Mouse (Mus musculus) lung, embryonic 15.5 days (tissue): ENCODE data around the gene Armc2. TPM values are rescaled to one million over a fixed set of nuclear protein-coding genes. Genes with fewer than 3 reads are reported as not detected.

Experiments
- ATAC-seq: fragments of 200-750 bp; cut with Nextera tagmentation; 2 replicates; pipeline ENCODE4 v1.8.0; 2017; ENCODE audit warnings: moderate number of reproducible peaks, borderline replicate concordance; ENCODE audit not compliant: low FRiP score, low TSS enrichment; ENCODE audit errors: extremely low read depth
- H3K27ac ChIP-seq: fragments of 300-500 bp; sonication (generic); 2 replicates; pipeline ENCODE4 v1.5.1; 2015; ENCODE audit warnings: moderate library complexity, mild to moderate bottlenecking, inconsistent platforms
- H3K27me3 ChIP-seq: fragments of 300-500 bp; sonication (generic); 2 replicates; pipeline ENCODE4 v1.6.1; 2015; ENCODE audit warnings: inconsistent platforms
- H3K36me3 ChIP-seq: fragments of 300-500 bp; sonication (generic); 2 replicates; pipeline ENCODE4 v1.6.1; 2015; ENCODE audit warnings: inconsistent platforms
- H3K4me1 ChIP-seq: fragments of 300-500 bp; sonication (generic); 2 replicates; pipeline ENCODE4 v1.6.1; 2015; ENCODE audit warnings: inconsistent platforms
- H3K4me2 ChIP-seq: fragments of 300-500 bp; sonication (generic); 2 replicates; pipeline ENCODE4 v1.6.1; 2015; ENCODE audit warnings: inconsistent platforms, mild to moderate bottlenecking, moderate library complexity
- H3K4me3 ChIP-seq: fragments of 300-500 bp; sonication (generic); 2 replicates; pipeline ENCODE4 v1.5.1; 2015; ENCODE audit warnings: mild to moderate bottlenecking, inconsistent platforms
- H3K9ac ChIP-seq: fragments of 300-500 bp; sonication (generic); 2 replicates; pipeline ENCODE4 v1.6.1; 2015; ENCODE audit warnings: inconsistent platforms
- H3K9me3 ChIP-seq: fragments of 300-500 bp; sonication (generic); 2 replicates; pipeline ENCODE4 v1.6.1; 2016; ENCODE audit warnings: inconsistent platforms
- WGBS: fragments of 180-500 bp; shearing (Covaris S2); methylation state at CpG from one replicate; pipeline ENCODE4 v1.1.7; 2015; 5-methylcytosine and 5-hydroxymethylcytosine counted together
- polyA plus RNA-seq: library from polyadenylated mRNA; unstranded; fragments of >200 nt; fragmentation: Nextera tagmentation; extraction: Ambion mirVana; gene quantifications from 2 replicates; pipeline ENCODE4 v1.2.1, GENCODE M21; 2015

The Armc2 gene
- polyA plus RNA-seq, 1 experiment from 2014 or later = 1.8 TPM

DNA sequence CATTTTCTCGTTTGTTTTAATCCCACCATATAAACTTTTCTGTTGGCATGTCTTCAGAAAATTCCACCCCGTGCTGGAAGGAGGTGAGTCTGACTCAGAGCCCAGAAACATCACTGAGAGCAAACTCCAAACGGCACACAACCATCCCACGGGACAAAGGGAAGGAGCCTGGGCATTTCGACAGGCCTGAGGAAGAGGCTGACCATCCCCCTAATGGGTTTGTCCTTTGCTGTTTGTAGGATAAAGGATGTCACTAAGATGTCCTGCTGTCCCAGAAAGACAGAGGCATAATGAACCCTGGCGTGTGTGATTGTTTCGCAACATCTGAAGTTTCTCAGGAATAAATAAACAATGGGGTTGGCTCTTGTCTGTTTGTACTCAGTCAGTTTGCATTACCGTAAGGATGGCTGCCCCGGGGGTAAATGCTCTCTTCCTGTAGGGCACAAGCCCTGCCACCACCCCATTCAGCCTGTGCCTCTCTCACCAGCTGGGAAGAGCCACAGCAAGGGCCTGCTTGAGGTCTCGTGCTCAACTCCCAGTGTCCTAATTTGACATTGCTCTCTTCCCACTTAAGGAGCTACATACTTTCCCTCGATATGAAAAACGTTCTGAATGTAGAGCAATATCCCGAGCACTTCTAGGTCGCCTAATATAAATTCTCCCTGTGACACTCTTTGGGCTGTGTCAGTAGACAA lies 26.7 kb downstream of the Armc2 start:
- Histone ChIP-seq H3K9me3 (no peaks in the 10 kb centered on the region), H3K27ac (peak overlapping the region; percentile 76), H3K36me3 (no peaks in the 10 kb centered on the region), H3K4me3 (no peak overlapping the region), H3K9ac (no peak overlapping the region), H3K4me2 (peak overlapping the region; percentile 6; the same call in 1 of the 2 replicates), H3K4me1 (peaks cover 32% of the 10 kb centered on the region), H3K27me3 (0 out of 2 replicates have a peak, but pooled peaks cover 7% of the 10 kb centered on the region)
- peak; percentile 65; the same call in 1 of the 2 replicates for ATAC-seq
- WGBS = 14% methylated on average over 14 of the region's 14 CpGs

DNA sequence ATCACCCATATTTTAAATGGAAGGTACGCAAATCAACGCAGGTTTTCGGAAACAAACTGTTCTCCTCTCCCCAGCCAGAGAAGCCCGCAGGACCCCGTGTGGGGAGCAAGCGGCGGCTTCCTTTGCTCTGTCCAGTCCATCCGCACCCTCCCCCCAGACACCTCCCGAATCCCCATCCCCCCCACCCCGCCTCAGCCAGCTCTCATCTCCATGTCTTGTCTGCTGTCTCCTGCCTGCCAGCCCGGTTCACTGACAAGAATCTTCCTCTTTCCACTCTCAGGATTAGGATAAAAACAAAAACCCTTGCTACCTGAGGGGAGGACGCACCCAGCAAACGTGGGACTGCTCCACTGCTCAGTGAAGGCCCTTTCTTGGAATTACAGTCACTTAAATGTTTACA lies 27.3 kb downstream of the Armc2 start:
- H3K4me3 ChIP-seq = no peak overlapping the region
- H3K4me2 ChIP-seq = peak overlapping the region; percentile 6; the same call in 1 of the 2 replicates
- H3K9me3 ChIP-seq = no peaks in the 10 kb centered on the region
- peak; percentile 13; the same call in 1 of the 2 replicates for ATAC-seq
- WGBS = 24% methylated on average over 13 of the region's 13 CpGs
- H3K4me1 ChIP-seq = peaks cover 32% of the 10 kb centered on the region
- no peak overlapping the region for H3K9ac ChIP-seq
- no peaks in the 10 kb centered on the region for H3K36me3 ChIP-seq
- H3K27me3 ChIP-seq = 0 out of 2 replicates have a peak, but pooled peaks cover 7% of the 10 kb centered on the region
- peak overlapping the region; percentile 76 for H3K27ac ChIP-seq

DNA sequence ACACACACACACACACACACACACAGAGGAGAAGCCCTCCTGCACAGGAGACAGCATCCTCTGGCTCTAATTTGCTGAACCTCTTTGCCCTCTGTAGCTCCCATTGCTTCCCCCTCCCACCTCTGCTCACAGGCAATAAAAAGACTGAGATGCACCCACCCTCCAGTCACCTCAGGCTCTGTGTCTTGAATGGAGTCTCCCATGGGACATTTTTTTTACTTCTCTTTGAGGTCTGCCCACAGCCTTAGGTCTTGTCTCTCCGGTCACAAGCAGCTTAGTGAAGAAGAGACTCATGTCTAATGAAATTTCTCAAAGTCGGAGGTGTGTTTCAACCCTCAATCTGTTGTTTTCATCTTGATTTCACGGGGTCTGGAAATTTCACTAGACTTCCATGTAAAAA lies 29.3 kb downstream of the Armc2 start:
- H3K4me3 ChIP-seq = no peak overlapping the region
- 92% methylated on average over 3 of the region's 3 CpGs for WGBS
- no peak for ATAC-seq

DNA sequence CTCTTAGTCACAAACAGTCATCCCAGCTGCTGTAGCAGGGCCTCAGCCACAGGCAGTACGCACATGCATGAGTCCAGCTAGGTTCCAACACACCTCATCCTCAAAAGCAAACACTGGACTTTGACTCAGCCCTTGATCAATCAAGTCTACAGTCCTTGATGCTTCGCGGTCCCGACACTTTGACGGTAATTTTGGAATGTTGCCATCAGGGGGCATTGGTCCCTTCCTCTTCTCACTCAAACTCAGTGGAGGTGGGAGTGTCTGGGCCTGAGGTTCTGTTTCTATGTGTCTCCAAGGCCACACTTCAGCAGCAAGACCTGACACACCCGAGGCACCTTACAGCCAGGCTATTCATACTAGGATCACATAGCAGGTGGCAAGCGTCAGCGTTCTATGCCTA lies 32.1 kb downstream of the Armc2 start:
- 0 out of 2 replicates have a peak, but pooled peaks cover 7% of the 10 kb centered on the region for H3K27me3 ChIP-seq
- no peaks in the 10 kb centered on the region for H3K9me3 ChIP-seq
- H3K27ac ChIP-seq = no peak overlapping the region
- ATAC-seq = no peak
- peaks cover 13% of the 10 kb centered on the region; the same call in 1 of the 2 replicates for H3K4me1 ChIP-seq
- no peak overlapping the region for H3K4me3 ChIP-seq
- H3K9ac ChIP-seq = no peak overlapping the region
- H3K4me2 ChIP-seq = no peak overlapping the region
- no peaks in the 10 kb centered on the region for H3K36me3 ChIP-seq
- WGBS = 66% methylated on average over 8 of the region's 8 CpGs

More for the DNA sequence above, 29.3 kb downstream of the Armc2 start:
- Histone ChIP-seq H3K27ac (no peak overlapping the region), H3K4me1 (peaks cover 29% of the 10 kb centered on the region), H3K9me3 (no peaks in the 10 kb centered on the region), H3K9ac (no peak overlapping the region), H3K36me3 (no peaks in the 10 kb centered on the region), H3K27me3 (0 out of 2 replicates have a peak, but pooled peaks cover 7% of the 10 kb centered on the region), H3K4me2 (no peak overlapping the region)

DNA sequence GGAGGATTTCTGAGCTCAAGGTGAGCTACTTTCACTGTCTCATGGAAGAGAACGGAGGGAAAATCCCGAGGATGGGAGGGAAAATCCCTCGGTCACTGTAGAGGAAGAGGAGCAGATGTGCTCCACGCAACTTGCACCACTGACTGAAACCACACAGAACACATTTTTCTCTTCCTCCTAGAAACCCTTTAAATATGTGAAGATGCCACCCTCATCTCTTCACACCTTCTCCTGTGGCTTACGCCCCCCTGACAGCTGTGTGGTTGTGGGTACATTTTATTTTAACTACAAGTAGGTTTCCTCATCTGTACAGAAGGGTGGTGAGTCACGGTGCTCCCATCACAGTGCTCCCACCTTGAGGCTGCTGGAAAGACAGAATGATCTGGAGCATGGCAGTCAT lies 34.0 kb downstream of the Armc2 start:
- peaks cover 9% of the 10 kb centered on the region; the same call in 1 of the 2 replicates for H3K4me1 ChIP-seq
- H3K36me3 ChIP-seq = no peaks in the 10 kb centered on the region
- H3K4me2 ChIP-seq = no peak overlapping the region
- no peak overlapping the region for H3K9ac ChIP-seq
- H3K4me3 ChIP-seq = no peak overlapping the region
- no peak overlapping the region for H3K27ac ChIP-seq
- no peaks in the 10 kb centered on the region for H3K9me3 ChIP-seq
- no peaks in the 10 kb centered on the region for H3K27me3 ChIP-seq
- WGBS = 75% methylated on average over 6 of the region's 6 CpGs
- no peak for ATAC-seq

DNA sequence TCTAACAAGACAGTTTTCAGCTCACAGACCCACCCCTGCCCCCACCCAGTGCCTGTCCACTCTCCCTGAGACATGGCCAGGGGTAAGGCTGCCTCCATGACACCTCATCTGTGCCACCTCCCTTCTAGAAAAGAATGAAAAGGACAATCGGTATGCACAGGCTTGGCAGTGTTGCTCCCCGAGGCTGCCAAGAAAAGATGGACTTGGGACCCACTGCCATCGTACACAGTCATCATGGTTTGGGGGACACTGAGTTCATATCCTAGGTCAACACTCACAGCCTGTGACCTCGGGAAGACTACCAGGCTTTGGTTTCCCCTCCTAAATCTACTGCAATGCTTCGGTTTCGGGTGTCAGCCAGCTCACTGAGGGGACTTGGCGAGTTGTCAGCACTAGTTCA lies 35.4 kb downstream of the Armc2 start:
- no peak for ATAC-seq
- 51% methylated on average over 7 of the region's 7 CpGs for WGBS
- Histone ChIP-seq H3K4me1 (peaks cover 6% of the 10 kb centered on the region; the same call in 1 of the 2 replicates), H3K27me3 (no peaks in the 10 kb centered on the region), H3K4me3 (no peak overlapping the region), H3K9ac (no peak overlapping the region), H3K27ac (no peak overlapping the region), H3K4me2 (no peak overlapping the region), H3K36me3 (no peaks in the 10 kb centered on the region), H3K9me3 (no peaks in the 10 kb centered on the region)

DNA sequence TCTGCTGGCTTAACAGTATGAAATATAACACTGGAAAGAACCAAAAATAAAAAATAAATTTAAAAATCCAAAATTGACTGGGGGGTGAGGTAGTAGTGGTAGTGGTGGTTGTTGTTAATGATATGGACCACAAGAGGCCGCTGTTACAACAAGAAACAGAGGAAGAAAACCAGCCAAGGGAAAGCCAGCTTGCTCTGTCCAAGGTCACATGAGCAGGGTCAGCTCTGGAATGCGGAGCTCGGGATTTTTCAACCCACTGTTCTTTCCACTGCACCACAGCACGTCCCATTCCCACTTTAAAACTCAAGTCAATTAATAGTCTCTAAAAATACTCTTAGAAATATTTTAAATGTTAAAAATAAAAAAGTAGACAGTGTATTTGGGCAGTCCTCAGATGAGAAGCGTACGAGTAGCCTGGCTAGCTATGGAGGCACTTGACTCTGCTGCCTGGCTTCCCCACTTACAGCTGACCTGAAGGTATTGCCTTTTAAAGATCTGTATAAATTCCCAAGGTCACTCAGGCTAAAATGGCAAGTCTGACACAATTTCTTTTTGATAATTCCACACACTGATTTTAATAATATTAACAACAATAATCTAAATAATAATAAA lies 37.4 kb downstream of the Armc2 start:
- H3K9me3 ChIP-seq = no peaks in the 10 kb centered on the region
- no peak overlapping the region for H3K4me3 ChIP-seq
- H3K36me3 ChIP-seq = no peaks in the 10 kb centered on the region
- H3K9ac ChIP-seq = no peak overlapping the region
- no peak overlapping the region for H3K4me2 ChIP-seq
- ATAC-seq = peak; percentile 84
- H3K27me3 ChIP-seq = no peaks in the 10 kb centered on the region
- peak overlapping the region; percentile 44; the same call in 1 of the 2 replicates for H3K27ac ChIP-seq
- peaks cover 4% of the 10 kb centered on the region; the same call in 1 of the 2 replicates for H3K4me1 ChIP-seq
- WGBS = 15% methylated on average over 6 of the region's 6 CpGs

DNA sequence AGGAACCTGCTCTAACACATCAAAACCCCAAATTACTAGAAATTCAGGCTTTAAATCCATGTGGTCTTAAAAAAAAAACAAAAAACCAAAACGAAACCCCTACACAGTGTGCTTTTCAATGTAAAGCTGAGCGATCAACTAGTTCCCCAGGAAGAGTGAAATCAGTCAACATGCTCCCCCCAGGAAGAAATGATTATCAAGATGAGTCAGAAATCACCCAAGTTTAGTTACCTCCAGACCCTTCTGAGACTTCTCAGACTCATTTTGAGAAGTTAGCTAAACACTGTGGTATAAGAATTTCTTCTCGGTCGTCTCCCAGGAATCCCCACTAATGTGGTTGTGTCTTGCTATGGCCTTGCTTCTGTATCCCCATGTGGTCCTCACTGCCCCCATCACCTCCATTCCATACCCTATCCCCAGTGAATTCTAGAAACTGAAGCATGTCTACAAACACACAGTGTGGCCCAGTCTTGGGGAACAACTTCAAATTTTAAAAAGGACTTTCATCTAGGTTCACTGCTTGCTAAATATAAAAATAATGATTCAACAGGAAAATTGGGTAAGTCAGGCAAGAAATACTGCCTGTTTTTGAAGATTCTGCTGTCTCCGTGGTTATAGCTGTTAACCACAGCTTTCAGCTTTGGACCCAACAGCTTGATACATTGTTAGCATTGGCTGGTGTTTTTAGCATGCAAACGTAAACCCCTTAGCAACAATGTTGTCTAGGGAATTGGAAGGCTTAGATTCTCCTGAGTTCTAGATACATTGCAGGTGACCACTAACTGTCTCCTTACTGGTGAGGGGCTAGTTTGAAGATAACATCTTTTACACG lies 39.6 kb downstream of the Armc2 start:
- H3K4me2 ChIP-seq = no peak overlapping the region

DNA sequence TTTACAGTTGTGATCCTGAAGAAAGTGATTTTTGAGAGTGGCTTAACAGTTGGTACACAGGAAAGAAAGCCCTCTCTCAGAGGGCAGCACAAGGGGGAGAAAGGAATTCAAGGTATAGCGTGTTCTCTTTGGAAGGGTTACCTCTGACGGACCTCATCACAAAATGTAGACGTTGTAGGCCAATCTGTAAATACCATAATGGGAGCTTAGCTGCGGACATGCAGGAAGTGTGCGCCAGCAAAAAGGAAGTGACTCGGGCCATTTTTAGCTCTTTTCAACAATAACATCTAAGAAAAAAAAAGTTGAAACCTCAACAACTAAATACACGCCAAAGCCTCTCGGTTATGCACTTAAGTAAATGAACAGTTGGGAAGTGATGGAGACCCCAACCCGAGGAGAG lies 45.6 kb downstream of the Armc2 start:
- H3K4me1 ChIP-seq = no peaks in the 10 kb centered on the region
- no peak overlapping the region; the same call in 1 of the 2 replicates for H3K4me2 ChIP-seq
- no peaks in the 10 kb centered on the region for H3K36me3 ChIP-seq
- WGBS = 53% methylated on average over 9 of the region's 9 CpGs
- no peak overlapping the region for H3K4me3 ChIP-seq
- no peak overlapping the region for H3K9ac ChIP-seq
- H3K27me3 ChIP-seq = no peaks in the 10 kb centered on the region
- H3K9me3 ChIP-seq = no peaks in the 10 kb centered on the region
- H3K27ac ChIP-seq = no peak overlapping the region
- no peak for ATAC-seq

More for the DNA sequence above, 39.6 kb downstream of the Armc2 start:
- no peak for ATAC-seq
- Histone ChIP-seq H3K36me3 (no peaks in the 10 kb centered on the region), H3K9ac (no peak overlapping the region), H3K4me1 (peaks cover 4% of the 10 kb centered on the region; the same call in 1 of the 2 replicates), H3K4me3 (no peak overlapping the region), H3K9me3 (no peaks in the 10 kb centered on the region), H3K27me3 (no peaks in the 10 kb centered on the region), H3K27ac (no peak overlapping the region)
- 71% methylated on average over 7 of the region's 7 CpGs for WGBS

DNA sequence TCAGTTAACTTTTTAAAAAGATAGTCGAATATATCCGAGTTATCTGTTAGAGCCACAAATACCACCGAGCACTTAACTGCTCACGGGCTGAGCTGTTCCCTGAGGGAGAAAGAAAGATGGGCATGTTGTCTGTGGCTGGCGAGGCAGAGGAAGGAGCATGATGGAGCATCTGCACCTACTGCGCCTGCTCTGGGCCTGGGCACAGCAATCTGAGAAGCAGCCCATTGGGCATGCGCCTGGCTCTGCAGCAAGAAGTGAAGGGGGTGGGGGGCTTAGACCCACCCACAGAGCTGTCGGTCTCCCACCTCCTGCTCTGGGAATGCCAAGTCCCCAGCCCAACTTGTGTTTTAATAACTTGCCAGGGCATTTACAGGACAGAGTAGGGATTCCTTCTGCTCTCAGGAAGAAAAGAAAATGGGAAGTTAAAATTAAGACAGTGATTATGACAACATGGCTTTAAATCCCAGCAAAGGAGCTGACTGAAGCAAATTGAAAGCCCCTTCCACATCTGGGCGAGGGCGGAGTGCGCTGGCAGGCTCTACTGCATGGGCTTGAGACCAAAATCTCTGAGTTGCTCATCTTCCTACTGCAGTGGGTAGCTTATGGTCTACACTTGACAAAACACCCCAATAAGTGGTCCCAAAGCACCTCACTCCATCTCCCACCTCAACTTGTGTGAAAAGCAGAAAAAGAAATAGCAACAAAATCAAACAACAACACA lies 50.2 kb downstream of the Armc2 start:
- H3K9ac ChIP-seq = no peak overlapping the region
- no peaks in the 10 kb centered on the region for H3K27me3 ChIP-seq
- WGBS = 78% methylated on average over 11 of the region's 11 CpGs
- no peaks in the 10 kb centered on the region for H3K9me3 ChIP-seq
- no peaks in the 10 kb centered on the region for H3K4me1 ChIP-seq
- H3K36me3 ChIP-seq = no peaks in the 10 kb centered on the region
- no peak overlapping the region for H3K4me2 ChIP-seq
- no peak for ATAC-seq
- H3K4me3 ChIP-seq = no peak overlapping the region
- no peak overlapping the region for H3K27ac ChIP-seq

DNA sequence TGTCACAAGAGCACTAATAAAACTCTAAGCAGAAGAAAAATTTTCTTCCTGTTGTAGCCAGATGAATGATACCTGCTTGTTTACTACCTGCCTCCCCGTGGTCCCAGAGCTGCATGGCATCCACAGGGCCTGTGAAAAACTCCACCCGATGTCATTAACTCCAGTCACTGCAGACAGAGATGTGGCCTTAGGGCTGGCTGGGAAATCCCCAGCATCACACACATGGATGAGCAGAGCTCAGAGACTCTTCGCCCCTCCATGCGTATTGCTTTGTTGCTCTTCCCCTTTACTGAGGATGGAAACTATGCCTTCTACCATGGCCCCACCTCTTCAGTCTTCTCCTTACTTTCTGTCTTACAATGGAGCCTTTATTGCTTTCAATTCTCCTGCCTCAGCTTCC lies 55.5 kb downstream of the Armc2 start:
- Histone ChIP-seq H3K27me3 (no peaks in the 10 kb centered on the region), H3K27ac (no peak overlapping the region), H3K4me2 (no peak overlapping the region), H3K9me3 (no peaks in the 10 kb centered on the region), H3K36me3 (no peaks in the 10 kb centered on the region), H3K4me1 (no peaks in the 10 kb centered on the region), H3K4me3 (no peak overlapping the region), H3K9ac (no peak overlapping the region)
- 89% methylated on average over 4 of the region's 4 CpGs for WGBS
- no peak for ATAC-seq
